Mouse (Mus musculus): ENCODE results near the gene Cbr3.
"Not testable (repeated sequence)": the region's sequence is repeated elsewhere in the genome, so short reads cannot be mapped to it uniquely, and the experiment has no call there.

Gene Cbr3

GRCm38 (mm10) chr16:93682689-93683507, at the start of gene Cbr3:
Gene Cbr3, plus strand, starts transcription at chr16:93683215.
- in situ Hi-C loops (cut with MseI, MboI) = loop anchor here (10.0 kb wide), 1 partner anchor 102 kb away; no protein-coding TSS in a partner anchor

GRCm38 (mm10) chr16:93644006-93644405, 39.0 kb upstream of the Cbr3 start:
- in situ Hi-C loops (cut with MseI, MboI) = no loop called here

GRCm38 (mm10) chr16:93648441-93649183, 34.4 kb upstream of the Cbr3 start:
- in situ Hi-C loops (cut with MseI, MboI) = no loop called here

GRCm38 (mm10) chr16:93667976-93668375, 15.0 kb upstream of the Cbr3 start:
- in situ Hi-C loops (cut with MseI, MboI) = no loop called here

GRCm38 (mm10) chr16:93669521-93669920, 13.5 kb upstream of the Cbr3 start:
- in situ Hi-C loops (cut with MseI, MboI) = no loop called here

- in situ Hi-C loops (cut with MseI, MboI) = not testable (repeated sequence)
These were observed 12.5 kb upstream of the Cbr3 start for GRCm38 (mm10) chr16:93670466-93670865.

GRCm38 (mm10) chr16:93671064-93671463, 12.0 kb upstream of the Cbr3 start:
- in situ Hi-C loops (cut with MseI, MboI) = no loop called here

GRCm38 (mm10) chr16:93676376-93676775, 6.6 kb upstream of the Cbr3 start:
- in situ Hi-C loops (cut with MseI, MboI) = no loop called here

- in situ Hi-C loops (cut with MseI, MboI) = no loop called here
These were observed 4.8 kb upstream of the Cbr3 start for GRCm38 (mm10) chr16:93678206-93678605.

GRCm38 (mm10) chr16:93679165-93679564, 3.9 kb upstream of the Cbr3 start:
- in situ Hi-C loops (cut with MseI, MboI) = no loop called here

GRCm38 (mm10) chr16:93682156-93682688, 793 bp upstream of the Cbr3 start:
- in situ Hi-C loops (cut with MseI, MboI) = loop anchor here (10.0 kb wide), 1 partner anchor 103 kb away; no protein-coding TSS in a partner anchor

GRCm38 (mm10) chr16:93683508-93684236, 657 bp downstream of the Cbr3 start:
- in situ Hi-C loops (cut with MseI, MboI) = loop anchor here (10.0 kb wide), 1 partner anchor 101 kb away; no protein-coding TSS in a partner anchor

- in situ Hi-C loops (cut with MseI, MboI) = loop anchor here (10.0 kb wide), 1 partner anchor 100 kb away; no protein-coding TSS in a partner anchor
These were observed 1.4 kb downstream of the Cbr3 start for GRCm38 (mm10) chr16:93684441-93684840.

GRCm38 (mm10) chr16:93685783-93686182, 2.8 kb downstream of the Cbr3 start:
- in situ Hi-C loops (cut with MseI, MboI) = loop anchor here (10.0 kb wide), 1 partner anchor 99 kb away; no protein-coding TSS in a partner anchor

GRCm38 (mm10) chr16:93686421-93686820, 3.4 kb downstream of the Cbr3 start:
- in situ Hi-C loops (cut with MseI, MboI) = loop anchor here (10.0 kb wide), 1 partner anchor 98 kb away; no protein-coding TSS in a partner anchor

GRCm38 (mm10) chr16:93686945-93687344, 3.9 kb downstream of the Cbr3 start:
- in situ Hi-C loops (cut with MseI, MboI) = loop anchor here (10.0 kb wide), 1 partner anchor 98 kb away; no protein-coding TSS in a partner anchor

- in situ Hi-C loops (cut with MseI, MboI) = no loop called here
These were observed 8.3 kb downstream of the Cbr3 start for GRCm38 (mm10) chr16:93691206-93691841.

- in situ Hi-C loops (cut with MseI, MboI) = no loop called here
These were observed 9.7 kb downstream of the Cbr3 start for GRCm38 (mm10) chr16:93692744-93693143.

GRCm38 (mm10) chr16:93707116-93707515, 24.1 kb downstream of the Cbr3 start:
- in situ Hi-C loops (cut with MseI, MboI) = no loop called here

GRCm38 (mm10) chr16:93709217-93709616, 26.2 kb downstream of the Cbr3 start:
- in situ Hi-C loops (cut with MseI, MboI) = no loop called here

- in situ Hi-C loops (cut with MseI, MboI) = no loop called here
These were observed 27.9 kb downstream of the Cbr3 start for GRCm38 (mm10) chr16:93710924-93711323.

Measured in mouse trophoblast stem cell (cell line).